ENCODE assay signal across 8 mouse cellular contexts in genomic region chr12:16808045-16808444, GRCm38 (mm10). TPM values are rescaled to one million over a fixed set of nuclear protein-coding genes. Genes with fewer than 3 reads are reported as not detected.
A peak's percentile ranks its signal among the peaks of the same experiment; 100 is the strongest.
DNase-seq lines count a peak whose midpoint lies in the region; ATAC-seq and TF ChIP-seq lines count a peak whose summit lies in the region.

No protein-coding gene starts in this region.

- no peak overlapping the region for H3K4me3 ChIP-seq in kidney, adult 2 months (ENCODE audit: insufficient read depth, low read depth, low read length)
- H3K4me3 ChIP-seq in kidney, embryonic 16.5 days (ENCODE audit: low read length), result no peak overlapping the region
- no peak overlapping the region for H3K4me3 ChIP-seq in C2C12 (ENCODE audit: insufficient read depth, poor library complexity, severe bottlenecking)
- no peak overlapping the region for H3K4me3 ChIP-seq in embryonic facial prominence, embryonic 10.5 days
- H3K4me3 ChIP-seq in limb, embryonic 11.5 days (ENCODE audit: low read depth, low read length), result no peak overlapping the region
- no peak overlapping the region for H3K4me3 ChIP-seq in small intestine, adult 2 months (ENCODE audit: low read depth, low read length)
- H3K4me3 ChIP-seq in forebrain, embryonic 10.5 days, result no peak overlapping the region

- no peak overlapping the region for H3ac ChIP-seq in C2C12 (ENCODE audit: control insufficient read depth, insufficient read length, low read depth)

- H3K4me2 ChIP-seq in kidney, embryonic 16.5 days (replicated peaks; ENCODE audit: low read depth, low read length), result no peak overlapping the region
- H3K4me2 ChIP-seq in limb, embryonic 11.5 days (ENCODE audit: low read depth, severe bottlenecking), result no peak overlapping the region

- 37% methylated on average over 3 of the region's 3 CpGs for WGBS in kidney, adult 2 months
- 34% methylated on average over 3 of the region's 3 CpGs for WGBS in kidney, embryonic 16.5 days
- 38% methylated on average over 3 of the region's 3 CpGs for WGBS in embryonic facial prominence, embryonic 10.5 days
- 38% methylated on average over 3 of the region's 3 CpGs for WGBS in limb, embryonic 11.5 days
- WGBS in small intestine, adult 2 months, result 39% methylated on average over 3 of the region's 3 CpGs
- WGBS in forebrain, embryonic 10.5 days, result 52% methylated on average over 3 of the region's 3 CpGs

- TF ChIP-seq CTCF in kidney, adult 2 months (conservative IDR thresholded peaks at IDR 0.05; ENCODE audit: insufficient read depth, insufficient read length, low read depth, low read length), result peak; percentile 62
- peak; percentile 44 for TF ChIP-seq CTCF in C2C12 (IDR thresholded peaks at IDR 0.05; ENCODE audit: control insufficient read depth, insufficient read depth, insufficient read length)
- TF ChIP-seq CTCF in small intestine, adult 2 months (IDR thresholded peaks at IDR 0.05; ENCODE audit: extremely low read depth, insufficient read length, insufficient replicate concordance, low read depth, low read length), result peak; percentile 46; the same call in 1 of the 2 replicates

- peaks cover 12% of the 10 kb centered on the region for H3K79me3 ChIP-seq in C2C12 (ENCODE audit: low read depth)

- no peak for TF ChIP-seq POLR2A in kidney, adult 2 months (IDR thresholded peaks at IDR 0.05; ENCODE audit: low read depth, low read length)
- no peak for TF ChIP-seq POLR2A in small intestine, adult 2 months (IDR thresholded peaks at IDR 0.05; ENCODE audit: low read depth, low read length)

- peak; percentile 48 for DNase-seq in kidney, adult 2 months
- peak; percentile 73 for DNase-seq in 416B (ENCODE audit: low read depth)
- peak; percentile 44 for DNase-seq in embryonic facial prominence, embryonic 10.5 days (ENCODE audit: low spot score)
- peak; percentile 55 for DNase-seq in limb, embryonic 11.5 days (ENCODE audit: low spot score)
- no peak for DNase-seq in forebrain, embryonic 10.5 days (ENCODE audit: extremely low spot score, low spot score)

- H3K4me1 ChIP-seq in kidney, adult 2 months (ENCODE audit: control insufficient read depth, insufficient read depth, low read length), result peaks cover 4% of the 10 kb centered on the region; the same call in 1 of the 2 replicates
- H3K4me1 ChIP-seq in kidney, embryonic 16.5 days (ENCODE audit: insufficient read depth, low read length), result peaks cover 28% of the 10 kb centered on the region
- H3K4me1 ChIP-seq in embryonic facial prominence, embryonic 10.5 days, result peaks cover 50% of the 10 kb centered on the region
- 0 out of 2 replicates have a peak, but pooled peaks cover 2% of the 10 kb centered on the region for H3K4me1 ChIP-seq in limb, embryonic 11.5 days (ENCODE audit: control insufficient read depth, insufficient read depth, low read length)
- H3K4me1 ChIP-seq in small intestine, adult 2 months (ENCODE audit: control insufficient read depth, insufficient read depth, insufficient read length, low read length), result no peaks in the 10 kb centered on the region; the same call in 1 of the 2 replicates
- peaks cover 51% of the 10 kb centered on the region for H3K4me1 ChIP-seq in forebrain, embryonic 10.5 days

- no peak overlapping the region for H3K27ac ChIP-seq in kidney, adult 2 months (ENCODE audit: insufficient read depth, low read depth, low read length)
- no peak overlapping the region for H3K27ac ChIP-seq in kidney, embryonic 16.5 days (ENCODE audit: low read length)
- no peak overlapping the region for H3K27ac ChIP-seq in embryonic facial prominence, embryonic 10.5 days (replicated peaks)
- H3K27ac ChIP-seq in limb, embryonic 11.5 days (replicated peaks; ENCODE audit: low read depth, low read length), result no peak overlapping the region
- H3K27ac ChIP-seq in small intestine, adult 2 months (ENCODE audit: insufficient read depth, low read depth, low read length), result no peak overlapping the region
- H3K27ac ChIP-seq in forebrain, embryonic 10.5 days, result no peak overlapping the region

- ATAC-seq in kidney, embryonic 16.5 days (ENCODE audit: low FRiP score, low TSS enrichment), result no peak
- no peak for ATAC-seq in limb, embryonic 11.5 days (ENCODE audit: insufficient number of reproducible peaks, low FRiP score, low TSS enrichment, low read depth)

- H3K9ac ChIP-seq in kidney, embryonic 16.5 days (replicated peaks; ENCODE audit: low read length), result no peak overlapping the region
- no peak overlapping the region for H3K9ac ChIP-seq in limb, embryonic 11.5 days (ENCODE audit: low read length)

- peaks cover 22% of the 10 kb centered on the region for H3K79me2 ChIP-seq in C2C12 (ENCODE audit: control insufficient read depth, insufficient read depth)

- no peaks in the 10 kb centered on the region for H3K9me3 ChIP-seq in kidney, embryonic 16.5 days (ENCODE audit: low read length)
- H3K9me3 ChIP-seq in embryonic facial prominence, embryonic 10.5 days, result no peaks in the 10 kb centered on the region
- no peaks in the 10 kb centered on the region for H3K9me3 ChIP-seq in limb, embryonic 11.5 days (ENCODE audit: control insufficient read depth, low read length)
- peaks cover 8% of the 10 kb centered on the region for H3K9me3 ChIP-seq in forebrain, embryonic 10.5 days

- H3K27me3 ChIP-seq in kidney, adult 2 months (replicated peaks; ENCODE audit: control insufficient read depth, insufficient read depth, low read length), result no peaks in the 10 kb centered on the region
- peaks cover 24% of the 10 kb centered on the region for H3K27me3 ChIP-seq in kidney, embryonic 16.5 days (ENCODE audit: insufficient read depth, low read length)
- H3K27me3 ChIP-seq in C2C12 (ENCODE audit: control insufficient read depth, insufficient read depth, insufficient read length), result no peaks in the 10 kb centered on the region
- peaks cover 43% of the 10 kb centered on the region for H3K27me3 ChIP-seq in embryonic facial prominence, embryonic 10.5 days (replicated peaks; ENCODE audit: low read depth, poor library complexity, severe bottlenecking)
- peaks cover 3% of the 10 kb centered on the region; the same call in 1 of the 2 replicates for H3K27me3 ChIP-seq in limb, embryonic 11.5 days (ENCODE audit: control insufficient read depth, insufficient read depth, low read length)
- no peaks in the 10 kb centered on the region for H3K27me3 ChIP-seq in small intestine, adult 2 months (ENCODE audit: control insufficient read depth, insufficient read depth, low read length)
- peaks cover 50% of the 10 kb centered on the region for H3K27me3 ChIP-seq in forebrain, embryonic 10.5 days (ENCODE audit: poor library complexity, severe bottlenecking)

- H3K36me3 ChIP-seq in kidney, adult 2 months (ENCODE audit: control insufficient read depth, insufficient read depth, low read length), result no peaks in the 10 kb centered on the region
- H3K36me3 ChIP-seq in kidney, embryonic 16.5 days (ENCODE audit: insufficient read depth, low read length), result no peaks in the 10 kb centered on the region
- H3K36me3 ChIP-seq in C2C12 (ENCODE audit: control insufficient read depth, insufficient read depth), result no peaks in the 10 kb centered on the region
- 0 out of 2 replicates have a peak, but pooled peaks cover 4% of the 10 kb centered on the region for H3K36me3 ChIP-seq in embryonic facial prominence, embryonic 10.5 days (replicated peaks)
- H3K36me3 ChIP-seq in limb, embryonic 11.5 days (ENCODE audit: control insufficient read depth, insufficient read depth, low read length), result no peaks in the 10 kb centered on the region
- H3K36me3 ChIP-seq in small intestine, adult 2 months (ENCODE audit: control insufficient read depth, insufficient read depth, low read length), result no peaks in the 10 kb centered on the region
- peaks cover 6% of the 10 kb centered on the region for H3K36me3 ChIP-seq in forebrain, embryonic 10.5 days (replicated peaks)

TF ChIP-seq in C2C12, 6 proteins besides CTCF, POLR2A, EP300 and RAD21:
- TF ChIP-seq CEBPB (IDR thresholded peaks at IDR 0.05; ENCODE audit: low read depth), result no peak
- TF ChIP-seq MYOG (IDR thresholded peaks at IDR 0.05; ENCODE audit: control insufficient read depth, extremely low read depth, insufficient read length), result no peak
- no peak for TF ChIP-seq MYOD1 (IDR thresholded peaks at IDR 0.05; ENCODE audit: control insufficient read depth, insufficient read length, low read depth)
- TF ChIP-seq FOSL1 (IDR thresholded peaks at IDR 0.05; ENCODE audit: insufficient read depth, low read length, poor library complexity, severe bottlenecking), result no peak
- TF ChIP-seq USF1 (IDR thresholded peaks at IDR 0.05; ENCODE audit: low read depth), result no peak
- no peak for TF ChIP-seq MAX (IDR thresholded peaks at IDR 0.05)

RNA-seq across cellular contexts. Expression of gene E2f6, which starts 2.7 kb away (rescaled TPM):
- polyA plus RNA-seq in kidney, adult 2 months (2012; rRNA removed), result 14.7 and 15.5 TPM in 2 replicates
- polyA plus RNA-seq in kidney, embryonic 16.5 days (2015; fragmentation: Nextera tagmentation; extraction: Ambion mirVana), result 41.7 and 45.1 TPM in 2 replicates
- polyA plus RNA-seq in C2C12 (2012; fragmentation: generic; extraction: Trizol), result 19.0 TPM
- polyA plus RNA-seq in embryonic facial prominence, embryonic 10.5 days (2016; fragmentation: Nextera tagmentation; extraction: Ambion mirVana), result 64.2 and 67.5 TPM in 2 replicates
- 67.0 and 71.1 TPM in 2 replicates for polyA plus RNA-seq in limb, embryonic 11.5 days (2014; fragmentation: Nextera tagmentation; extraction: Ambion mirVana)
- polyA plus RNA-seq in small intestine, adult 2 months (2012; rRNA removed), result 6.2 and 6.5 TPM in 2 replicates
- polyA plus RNA-seq in forebrain, embryonic 10.5 days (2016; fragmentation: Nextera tagmentation; extraction: Ambion mirVana), result 63.0 and 67.6 TPM in 2 replicates

RNA-seq across cellular contexts. Expression of gene Greb1, which starts 7.4 kb away (rescaled TPM):
- polyA plus RNA-seq in kidney, adult 2 months (2012; rRNA removed), result 0.59 and 0.94 TPM in 2 replicates
- 4.4 and 5.2 TPM in 2 replicates for polyA plus RNA-seq in kidney, embryonic 16.5 days (2015; fragmentation: Nextera tagmentation; extraction: Ambion mirVana)
- 0.04 TPM for polyA plus RNA-seq in C2C12 (2012; fragmentation: generic; extraction: Trizol)
- 17.2 and 23.6 TPM in 2 replicates for polyA plus RNA-seq in embryonic facial prominence, embryonic 10.5 days (2016; fragmentation: Nextera tagmentation; extraction: Ambion mirVana)
- 11.4 and 17.9 TPM in 2 replicates for polyA plus RNA-seq in limb, embryonic 11.5 days (2014; fragmentation: Nextera tagmentation; extraction: Ambion mirVana)
- polyA plus RNA-seq in small intestine, adult 2 months (2012; rRNA removed), result 2.0 and 3.5 TPM in 2 replicates
- polyA plus RNA-seq in forebrain, embryonic 10.5 days (2016; fragmentation: Nextera tagmentation; extraction: Ambion mirVana), result 12.9 and 14.6 TPM in 2 replicates
